Comparison of ENCODE assay signal across 14 mouse cellular contexts in genomic region chr13:94065276-94066050, GRCm38 (mm10). TPM values are rescaled to one million over a fixed set of nuclear protein-coding genes. Genes with fewer than 3 reads are reported as not detected.
A peak's percentile ranks its signal among the peaks of the same experiment; 100 is the strongest.
DNase-seq lines count a peak whose midpoint lies in the region; ATAC-seq and TF ChIP-seq lines count a peak whose summit lies in the region.
"Had no signal": no experiment of that assay in that cellular context is flagged by ENCODE, and none has a peak within 500 bp of the region (broad histone marks: within the 10 kb centered on the region; RNA-seq: fewer than 3 reads in every experiment).

No protein-coding gene starts in this region.

- no peaks in the 10 kb centered on the region for H3K36me3 ChIP-seq in forebrain, embryonic 13.5 days (ENCODE audit: poor library complexity, severe bottlenecking)
- no peaks in the 10 kb centered on the region for H3K36me3 ChIP-seq in forebrain, embryonic 15.5 days
- H3K36me3 ChIP-seq in kidney, postnatal 0 days (ENCODE audit: insufficient read depth, low read length) = no peaks in the 10 kb centered on the region
- H3K36me3 ChIP-seq in myocyte (ENCODE audit: control insufficient read depth, insufficient read depth) = no peaks in the 10 kb centered on the region

- no peak for TF ChIP-seq CTCF in kidney, postnatal 0 days (IDR thresholded peaks at IDR 0.05; ENCODE audit: low read depth)
- TF ChIP-seq CTCF in brain, embryonic 14.5 days (IDR thresholded peaks at IDR 0.05; ENCODE audit: borderline replicate concordance, extremely low read depth, insufficient read depth, insufficient read length) = no peak

- DNase-seq in kidney, postnatal 0 days (ENCODE audit: low spot score) = no peak
- no peak for DNase-seq in kidney, postnatal 4 days
- peak; percentile 39 for DNase-seq in brain, embryonic 14.5 days (ENCODE audit: low read depth)
- no peak for DNase-seq in cerebellum, adult 18-20 months
- no peak for DNase-seq in layer of hippocampus, adult 9-10 months (ENCODE audit: low spot score)
- DNase-seq: cerebellum, postnatal 36 days; gastrocnemius, postnatal 10 days; thymus, adult 2 months had no signal

- no peak overlapping the region for H3K4me2 ChIP-seq in forebrain, embryonic 13.5 days
- H3K4me2 ChIP-seq in forebrain, embryonic 15.5 days (replicated peaks) = no peak overlapping the region
- H3K4me2 ChIP-seq in kidney, postnatal 0 days (ENCODE audit: low read length) = no peak overlapping the region
- peak overlapping the region; percentile 74 for H3K4me2 ChIP-seq in myocyte (ENCODE audit: low read depth)

- no peaks in the 10 kb centered on the region for H3K9me3 ChIP-seq in forebrain, embryonic 13.5 days (replicated peaks)
- H3K9me3 ChIP-seq in forebrain, embryonic 15.5 days = no peaks in the 10 kb centered on the region
- H3K9me3 ChIP-seq in kidney, postnatal 0 days (replicated peaks; ENCODE audit: low read length) = no peaks in the 10 kb centered on the region
- H3K9me3 ChIP-seq: megakaryocyte, embryonic 14.5 days had no signal

- peak overlapping the region; percentile 48 for H3K27ac ChIP-seq in forebrain, embryonic 13.5 days
- H3K27ac ChIP-seq in forebrain, embryonic 15.5 days (replicated peaks) = no peak overlapping the region
- peak overlapping the region; percentile 57; the same call in 1 of the 2 replicates for H3K27ac ChIP-seq in kidney, postnatal 0 days
- H3K27ac ChIP-seq: liver, embryonic 14.5 days had no signal

- no peak overlapping the region for H3ac ChIP-seq in myocyte (ENCODE audit: control insufficient read depth, insufficient read length)

- peaks cover 14% of the 10 kb centered on the region for H3K4me1 ChIP-seq in forebrain, embryonic 13.5 days
- H3K4me1 ChIP-seq in forebrain, embryonic 15.5 days = peaks cover 9% of the 10 kb centered on the region
- H3K4me1 ChIP-seq in kidney, postnatal 0 days (replicated peaks; ENCODE audit: insufficient read depth, low read length) = peaks cover 67% of the 10 kb centered on the region

- H3K4me3 ChIP-seq in forebrain, embryonic 13.5 days = no peak overlapping the region
- no peak overlapping the region for H3K4me3 ChIP-seq in forebrain, embryonic 15.5 days
- H3K4me3 ChIP-seq in kidney, postnatal 0 days (replicated peaks; ENCODE audit: low read depth, low read length) = no peak overlapping the region
- no peak overlapping the region for H3K4me3 ChIP-seq in myocyte
- H3K4me3 ChIP-seq: erythroblast, embryonic 14.5 days; megakaryocyte, embryonic 14.5 days had no signal

- 22% methylated on average over 11 of the region's 11 CpGs for WGBS in forebrain, embryonic 13.5 days
- 26% methylated on average over 11 of the region's 11 CpGs for WGBS in forebrain, embryonic 15.5 days
- WGBS in kidney, postnatal 0 days = 56% methylated on average over 11 of the region's 11 CpGs

- TF ChIP-seq POLR2A in brain, embryonic 14.5 days (IDR thresholded peaks at IDR 0.05; ENCODE audit: borderline replicate concordance, extremely low read depth, insufficient read depth, insufficient read length, poor library complexity, severe bottlenecking) = no peak
- no peak for TF ChIP-seq POLR2A in myocyte (IDR thresholded peaks at IDR 0.05; ENCODE audit: insufficient read length, low read depth)

- H3K27me3 ChIP-seq in forebrain, embryonic 13.5 days = peaks cover 13% of the 10 kb centered on the region
- H3K27me3 ChIP-seq in forebrain, embryonic 15.5 days = no peaks in the 10 kb centered on the region
- no peaks in the 10 kb centered on the region for H3K27me3 ChIP-seq in kidney, postnatal 0 days (ENCODE audit: insufficient read depth, low read length)
- H3K27me3 ChIP-seq in myocyte (ENCODE audit: control insufficient read depth, insufficient read depth, insufficient read length) = no peaks in the 10 kb centered on the region

- H3K9ac ChIP-seq in forebrain, embryonic 13.5 days = no peak overlapping the region; the same call in 1 of the 2 replicates
- H3K9ac ChIP-seq in forebrain, embryonic 15.5 days (replicated peaks) = no peak overlapping the region
- H3K9ac ChIP-seq in kidney, postnatal 0 days (ENCODE audit: low read depth, low read length) = no peak overlapping the region
- H3K9ac ChIP-seq: liver, embryonic 14.5 days had no signal

- ATAC-seq in forebrain, embryonic 13.5 days = no peak
- no peak for ATAC-seq in forebrain, embryonic 15.5 days (replicated peaks)
- no peak for ATAC-seq in kidney, postnatal 0 days (replicated peaks; ENCODE audit: low FRiP score, low read depth)

- H3K79me2 ChIP-seq in myocyte (ENCODE audit: control insufficient read depth, insufficient read depth) = peaks cover 96% of the 10 kb centered on the region

TF ChIP-seq in myocyte, 11 proteins besides CTCF, POLR2A, EP300 and RAD21:
- TF ChIP-seq MYOG (IDR thresholded peaks at IDR 0.05; ENCODE audit: control insufficient read depth in 1 of 3, insufficient read depth in 1 of 3, insufficient read length in 2 of 3, low read depth in 2 of 3) (no peak), TCF3 (IDR thresholded peaks at IDR 0.05; ENCODE audit: insufficient read length, low read depth) (no peak)

RNA-seq across cellular contexts. Expression of gene Lhfpl2, which starts 7.9 kb away (rescaled TPM):
- 10.1 and 12.3 TPM in 2 replicates for polyA plus RNA-seq in forebrain, embryonic 13.5 days (2015; fragmentation: Nextera tagmentation; extraction: Ambion mirVana)
- polyA plus RNA-seq in forebrain, embryonic 15.5 days (2015; fragmentation: Nextera tagmentation; extraction: Ambion mirVana) = 14.7 and 15.5 TPM in 2 replicates
- polyA plus RNA-seq in kidney, postnatal 0 days (2015; fragmentation: Nextera tagmentation; extraction: Ambion mirVana) = 51.5 and 58.4 TPM in 2 replicates
- 14.9 and 19.3 TPM in 2 replicates for polyA plus RNA-seq in brain, embryonic 14.5 days (2012; rRNA removed)
- polyA plus RNA-seq in myocyte (2012; fragmentation: generic; extraction: Trizol) = 35.7 TPM
- polyA plus RNA-seq: erythroblast, embryonic 14.5 days had no signal
